Mouse (Mus musculus) cerebellum, adult 11-12 months (tissue): ENCODE measurements around the gene Hnf1a.
A peak's percentile ranks its signal among the peaks of the same experiment; 100 is the strongest.
"Not testable (repeated sequence)": the region's sequence is repeated elsewhere in the genome, so short reads cannot be mapped to it uniquely, and the experiment has no call there.

Experiments
- DNase-seq: peaks from one replicate; pipeline ENCODE4 v3.0.0; 2022

Hnf1a gene

GRCm38 (mm10) chr5:114942766-114943130, 28.1 kb downstream of the Hnf1a start:
- no peak for DNase-seq

- DNase-seq: peak; percentile 85
Measured at GRCm38 (mm10) chr5:114942074-114942765, 28.7 kb downstream of the Hnf1a start, which contains the start of gene 2210016L21Rik. 2210016L21Rik (plus strand) TSS chr5:114942158.

- DNase-seq: not testable (repeated sequence)
Measured at GRCm38 (mm10) chr5:114941138-114941537, 29.8 kb downstream of the Hnf1a start.

- no peak for DNase-seq
Measured at GRCm38 (mm10) chr5:114935838-114936237, 35.1 kb downstream of the Hnf1a start.

GRCm38 (mm10) chr5:114933206-114933605, 37.7 kb downstream of the Hnf1a start:
- DNase-seq: no peak

GRCm38 (mm10) chr5:114931626-114932025, 39.3 kb downstream of the Hnf1a start:
- DNase-seq: no peak

- DNase-seq: no peak
Measured at GRCm38 (mm10) chr5:114926753-114927152, 44.1 kb downstream of the Hnf1a start.

GRCm38 (mm10) chr5:114926153-114926684, 44.7 kb downstream of the Hnf1a start:
- DNase-seq: no peak

GRCm38 (mm10) chr5:114922998-114923473, 47.9 kb downstream of the Hnf1a start, which contains the start of gene Oasl1:
Oasl1 (plus strand) TSS chr5:114923240.
- DNase-seq: no peak

GRCm38 (mm10) chr5:114922366-114922731, 48.5 kb downstream of the Hnf1a start:
- no peak for DNase-seq

GRCm38 (mm10) chr5:114921551-114922365, 49.1 kb downstream of the Hnf1a start:
- no peak for DNase-seq

GRCm38 (mm10) chr5:114917357-114917756, 53.5 kb downstream of the Hnf1a start:
- not testable (repeated sequence) for DNase-seq

- DNase-seq: no peak
Measured at GRCm38 (mm10) chr5:114916777-114917176, 54.1 kb downstream of the Hnf1a start.

GRCm38 (mm10) chr5:114915854-114916253, 55.0 kb downstream of the Hnf1a start:
- DNase-seq: no peak

- DNase-seq: no peak
Measured at GRCm38 (mm10) chr5:114914855-114915254, 56.0 kb downstream of the Hnf1a start.

- no peak for DNase-seq
Measured at GRCm38 (mm10) chr5:114913686-114914085, 57.2 kb downstream of the Hnf1a start.

- DNase-seq: no peak
Measured at GRCm38 (mm10) chr5:114908598-114909305, 62.1 kb downstream of the Hnf1a start.

GRCm38 (mm10) chr5:114902413-114902812, 68.5 kb downstream of the Hnf1a start:
- no peak for DNase-seq
